Mouse (Mus musculus) C2C12 (cell line): ENCODE measurements around the gene Speer4c.
"Not testable (repeated sequence)": the region's sequence is repeated elsewhere in the genome, so short reads cannot be mapped to it uniquely, and the experiment has no call there.

Experiments
- CEBPB ChIP-seq: IDR thresholded peaks from one replicate; pipeline ENCODE4 v1.6.1; 2011; ENCODE audit warnings: low read depth, mild to moderate bottlenecking, control low read depth, moderate library complexity
- CTCF ChIP-seq: IDR thresholded peaks from one replicate; pipeline ENCODE4 v1.5.1; 2011; ENCODE audit not compliant: control insufficient read depth, insufficient read depth, insufficient read length
- FOSL1 ChIP-seq: IDR thresholded peaks from one replicate; pipeline ENCODE4 v1.8.0; 2011; ENCODE audit warnings: mild to moderate bottlenecking, low read length; ENCODE audit not compliant: poor library complexity, insufficient read depth, severe bottlenecking
- MAX ChIP-seq: IDR thresholded peaks from one replicate; pipeline ENCODE4 v1.6.1; 2011; ENCODE audit warnings: mild to moderate bottlenecking, control low read depth
- MYOD1 ChIP-seq: IDR thresholded peaks from one replicate; pipeline ENCODE4 v1.6.1; 2011; ENCODE audit warnings: low read depth; ENCODE audit not compliant: control insufficient read depth, insufficient read length
- MYOG ChIP-seq: IDR thresholded peaks from one replicate; pipeline ENCODE4 v1.6.1; 2011; ENCODE audit not compliant: control insufficient read depth, insufficient read length; ENCODE audit errors: extremely low read depth
- USF1 ChIP-seq: IDR thresholded peaks from one replicate; pipeline ENCODE4 v1.6.1; 2011; ENCODE audit warnings: low read depth, mild to moderate bottlenecking, control low read depth, moderate library complexity

- TF ChIP-seq CTCF, MYOD1, USF1, MYOG, MAX, FOSL1, CEBPB: not testable (repeated sequence)
Observed at GRCm38 (mm10) chr5:15690822-15691221, 23.2 kb downstream of the Speer4c start.
